Mouse (Mus musculus) liver, embryonic 15.5 days (tissue): ENCODE results near the gene Ppbp. TPM values are rescaled to one million over a fixed set of nuclear protein-coding genes. Genes with fewer than 3 reads are reported as not detected.
A peak's percentile ranks its signal among the peaks of the same experiment; 100 is the strongest.

Experiments used
- ATAC-seq: fragments of 200-750 bp; cut with Nextera tagmentation; 2 replicates; pipeline ENCODE4 v1.8.0; 2017; ENCODE audit warnings: moderate number of reproducible peaks, mild to moderate bottlenecking, moderate library complexity; ENCODE audit not compliant: insufficient read depth
- H3K27ac ChIP-seq: fragments of 300-500 bp; sonication (generic); replicated peaks from 2 replicates; pipeline ENCODE4 v1.5.1; 2015; ENCODE audit warnings: mild to moderate bottlenecking, inconsistent platforms
- H3K27me3 ChIP-seq: fragments of 300-500 bp; sonication (generic); 2 replicates; pipeline ENCODE4 v1.6.1; 2015; ENCODE audit warnings: mild to moderate bottlenecking, inconsistent platforms
- H3K36me3 ChIP-seq: fragments of 300-500 bp; sonication (generic); replicated peaks from 2 replicates; pipeline ENCODE4 v1.6.1; 2015; ENCODE audit warnings: moderate library complexity, mild to moderate bottlenecking, inconsistent platforms
- H3K4me1 ChIP-seq: fragments of 300-500 bp; sonication (generic); replicated peaks from 2 replicates; pipeline ENCODE4 v1.6.1; 2015; ENCODE audit warnings: inconsistent platforms
- H3K4me2 ChIP-seq: fragments of 300-500 bp; sonication (generic); 2 replicates; pipeline ENCODE4 v1.6.1; 2015; ENCODE audit warnings: moderate library complexity, mild to moderate bottlenecking, inconsistent platforms
- H3K4me3 ChIP-seq: fragments of 300-500 bp; sonication (generic); replicated peaks from 2 replicates; pipeline ENCODE4 v1.5.1; 2015; ENCODE audit warnings: mild to moderate bottlenecking, inconsistent platforms
- H3K9ac ChIP-seq: fragments of 300-500 bp; sonication (generic); 2 replicates; pipeline ENCODE4 v1.6.1; 2015; ENCODE audit warnings: moderate library complexity, mild to moderate bottlenecking, inconsistent platforms
- H3K9me3 ChIP-seq: fragments of 300-500 bp; sonication (generic); replicated peaks from 2 replicates; pipeline ENCODE4 v1.6.1; 2016; ENCODE audit warnings: inconsistent platforms
- WGBS: fragments of 180-500 bp; shearing (Covaris S2); methylation state at CpG from one replicate; pipeline ENCODE4 v1.1.7; 2015; ENCODE audit warnings: mixed read lengths; ENCODE audit not compliant: insufficient replicate concordance; 5-methylcytosine and 5-hydroxymethylcytosine counted together
- polyA plus RNA-seq: library from polyadenylated mRNA; unstranded; fragments of >200 nt; fragmentation: Nextera tagmentation; extraction: Ambion mirVana; gene quantifications from 2 replicates; pipeline ENCODE4 v1.2.1, GENCODE M21; 2015

The Ppbp gene
- 141 and 147 TPM in 2 replicates for polyA plus RNA-seq

DNA sequence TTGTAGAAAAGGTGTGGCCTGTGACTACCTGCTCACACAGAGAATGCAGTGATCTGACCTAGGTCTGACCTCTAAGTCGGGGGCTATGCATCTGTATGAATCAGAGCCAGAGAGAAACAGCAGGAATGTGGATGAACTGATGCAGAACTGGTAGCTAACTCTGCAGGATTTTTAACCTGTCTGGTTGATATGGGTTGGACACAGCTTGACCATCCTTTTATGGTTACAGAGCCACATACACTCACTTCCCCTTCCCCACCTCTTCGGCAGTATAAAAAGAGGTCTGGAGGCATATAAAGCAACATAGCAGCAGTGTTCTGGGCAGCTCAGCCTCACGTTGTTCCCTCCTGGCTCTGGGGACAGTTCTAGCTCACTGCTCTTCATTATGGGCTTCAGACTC is at the start of gene Ppbp:
Gene Ppbp, plus strand, starts transcription at position 301 of the 400 bp plus-strand sequence.
- H3K4me1 ChIP-seq: 0 out of 2 replicates have a peak, but pooled peaks cover 3% of the 10 kb centered on the region

GRCm38 (mm10) chr5:90722656-90723055 is 45.7 kb upstream of the Ppbp start:
- no peaks in the 10 kb centered on the region for H3K27me3 ChIP-seq
- ATAC-seq: no peak
- H3K9ac ChIP-seq: no peak overlapping the region
- no peak overlapping the region for H3K4me2 ChIP-seq
- no peaks in the 10 kb centered on the region for H3K9me3 ChIP-seq
- WGBS: 62% methylated on average over 3 of the region's 3 CpGs
- no peaks in the 10 kb centered on the region for H3K4me1 ChIP-seq
- no peak overlapping the region for H3K4me3 ChIP-seq
- H3K27ac ChIP-seq: no peak overlapping the region
- no peaks in the 10 kb centered on the region for H3K36me3 ChIP-seq

More for the DNA sequence above, at the start of gene Ppbp:
- no peaks in the 10 kb centered on the region for H3K36me3 ChIP-seq
- no peaks in the 10 kb centered on the region for H3K9me3 ChIP-seq
- WGBS: 38% methylated on average over 3 of the region's 3 CpGs
- ATAC-seq: no peak
- no peak within 1 kb of the TSS for H3K4me3 ChIP-seq
- H3K27ac ChIP-seq: no peak within 1 kb of the TSS
- H3K9ac ChIP-seq: no peak within 1 kb of the TSS
- H3K27me3 ChIP-seq: no peaks in the 10 kb centered on the region
- H3K4me2 ChIP-seq: no peak within 1 kb of the TSS

GRCm38 (mm10) chr5:90728254-90728653 is 40.1 kb upstream of the Ppbp start:
- H3K9ac ChIP-seq: no peak overlapping the region
- no peak overlapping the region for H3K4me3 ChIP-seq
- H3K4me2 ChIP-seq: no peak overlapping the region
- no peaks in the 10 kb centered on the region for H3K4me1 ChIP-seq
- H3K27ac ChIP-seq: no peak overlapping the region
- WGBS: 68% methylated on average over 3 of the region's 3 CpGs
- H3K27me3 ChIP-seq: no peaks in the 10 kb centered on the region
- H3K36me3 ChIP-seq: no peaks in the 10 kb centered on the region
- ATAC-seq: no peak
- no peaks in the 10 kb centered on the region for H3K9me3 ChIP-seq

- no peaks in the 10 kb centered on the region for H3K9me3 ChIP-seq
- no peak overlapping the region for H3K9ac ChIP-seq
- 51% methylated on average over 4 of the region's 4 CpGs for WGBS
- no peak for ATAC-seq
- H3K4me2 ChIP-seq: no peak overlapping the region
- H3K4me1 ChIP-seq: no peaks in the 10 kb centered on the region
- no peak overlapping the region for H3K4me3 ChIP-seq
- no peak overlapping the region for H3K27ac ChIP-seq
- no peaks in the 10 kb centered on the region for H3K27me3 ChIP-seq
- H3K36me3 ChIP-seq: no peaks in the 10 kb centered on the region
Observed at GRCm38 (mm10) chr5:90731480-90731879, 36.8 kb upstream of the Ppbp start.

- Histone ChIP-seq H3K4me3 (no peak overlapping the region), H3K27ac (no peak overlapping the region), H3K9me3 (no peaks in the 10 kb centered on the region), H3K9ac (no peak overlapping the region), H3K4me1 (no peaks in the 10 kb centered on the region), H3K36me3 (no peaks in the 10 kb centered on the region), H3K4me2 (no peak overlapping the region), H3K27me3 (no peaks in the 10 kb centered on the region)
- WGBS: 15% methylated on average over 4 of the region's 4 CpGs
- ATAC-seq: peak; percentile 40; the same call in 1 of the 2 replicates
Observed at GRCm38 (mm10) chr5:90742029-90742428, 26.3 kb upstream of the Ppbp start.

GRCm38 (mm10) chr5:90753934-90754333 is 14.4 kb upstream of the Ppbp start:
- peaks cover 7% of the 10 kb centered on the region for H3K27me3 ChIP-seq
- no peak overlapping the region for H3K4me2 ChIP-seq
- no peaks in the 10 kb centered on the region for H3K36me3 ChIP-seq
- WGBS: 75% methylated on average over 1 of the region's 1 CpGs
- no peaks in the 10 kb centered on the region; the same call in 1 of the 2 replicates for H3K4me1 ChIP-seq
- no peak for ATAC-seq
- no peak overlapping the region for H3K27ac ChIP-seq
- H3K9me3 ChIP-seq: no peaks in the 10 kb centered on the region
- H3K4me3 ChIP-seq: no peak overlapping the region
- H3K9ac ChIP-seq: no peak overlapping the region

DNA sequence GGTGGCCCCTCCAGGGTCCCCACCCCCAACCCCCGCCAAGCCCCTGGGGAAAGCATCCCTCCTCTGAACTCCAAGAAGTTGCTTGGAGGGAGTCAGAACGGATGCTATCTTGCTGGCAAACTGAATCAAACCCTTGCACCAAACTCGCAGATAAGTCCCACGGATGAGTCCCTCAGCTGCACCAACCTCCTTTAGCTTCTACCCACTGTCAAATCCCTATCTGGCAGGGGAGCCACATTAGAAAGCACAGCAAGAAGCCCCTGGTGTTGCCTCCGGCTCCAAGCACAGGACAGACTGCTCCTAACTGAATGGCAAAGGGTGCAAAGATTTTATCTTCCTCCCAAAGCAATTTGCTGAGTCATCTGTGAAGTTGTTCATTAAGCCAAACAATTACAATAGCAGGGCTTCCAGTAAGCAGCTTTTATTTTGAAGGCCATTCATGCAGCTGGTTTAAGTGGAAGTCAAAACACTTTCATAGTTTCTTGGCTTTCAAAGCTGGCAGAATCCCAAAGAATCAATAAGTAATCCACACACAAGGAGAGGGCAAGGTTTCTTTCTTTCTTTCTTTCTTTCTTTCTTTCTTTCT is 10.2 kb upstream of the Ppbp start:
- H3K27ac ChIP-seq: no peak overlapping the region
- H3K36me3 ChIP-seq: no peaks in the 10 kb centered on the region
- no peaks in the 10 kb centered on the region for H3K9me3 ChIP-seq
- no peak overlapping the region for H3K9ac ChIP-seq
- peaks cover 17% of the 10 kb centered on the region for H3K27me3 ChIP-seq
- no peaks in the 10 kb centered on the region; the same call in 1 of the 2 replicates for H3K4me1 ChIP-seq
- no peak overlapping the region for H3K4me3 ChIP-seq
- no peak for ATAC-seq
- 28% methylated on average over 5 of the region's 5 CpGs for WGBS
- H3K4me2 ChIP-seq: no peak overlapping the region

DNA sequence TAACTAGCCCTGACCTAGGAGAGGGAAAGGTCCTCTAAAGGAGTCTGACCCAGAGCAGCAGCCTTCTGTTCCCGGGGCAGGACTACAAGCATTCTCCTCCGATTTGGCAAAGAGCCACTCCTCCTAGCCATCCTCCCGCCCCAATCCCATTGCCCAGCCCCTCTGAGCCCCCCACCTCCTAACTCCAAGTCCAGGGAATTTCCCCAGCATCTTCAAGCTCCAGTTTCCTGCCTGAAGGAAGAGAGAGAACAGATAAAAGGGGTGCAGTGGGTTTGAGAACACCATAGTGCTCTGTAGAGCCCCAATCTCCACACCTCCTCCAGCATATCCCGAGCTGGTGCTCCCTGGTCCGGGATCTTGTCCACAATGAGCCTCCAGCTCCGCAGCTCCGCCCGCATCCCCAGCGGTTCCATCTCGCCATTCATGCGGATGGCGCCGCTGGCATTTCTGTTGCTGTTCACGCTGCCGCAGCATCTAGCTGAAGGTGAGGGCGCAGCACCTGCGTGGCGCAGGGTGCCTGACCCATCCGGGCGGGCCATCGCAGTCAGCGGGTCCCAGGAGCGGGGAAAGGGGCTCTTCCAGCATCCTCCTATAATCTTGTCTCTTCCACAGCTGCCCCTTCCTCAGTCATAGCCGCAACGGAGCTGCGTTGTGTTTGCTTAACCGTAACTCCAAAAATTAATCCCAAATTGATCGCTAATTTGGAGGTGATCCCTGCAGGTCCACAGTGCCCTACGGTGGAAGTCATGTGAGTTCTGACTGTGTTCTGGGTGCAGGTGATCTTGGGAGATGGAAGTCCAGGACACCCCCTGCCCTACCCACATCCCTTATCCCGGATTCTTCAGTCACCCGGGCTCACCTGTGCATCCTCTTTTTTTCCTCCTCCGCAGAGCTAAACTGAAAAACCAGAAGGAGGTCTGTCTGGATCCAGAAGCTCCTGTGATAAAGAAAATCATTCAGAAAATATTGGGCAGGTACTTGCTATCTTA is 8.9 kb upstream of the Ppbp start, which contains the start of gene Cxcl5:
Gene Cxcl5, plus strand, starts transcription at position 284 of the 989 bp plus-strand sequence.
- peak within 1 kb of the TSS; percentile 29; the same call in 1 of the 2 replicates for H3K4me2 ChIP-seq
- H3K27me3 ChIP-seq: peaks cover 17% of the 10 kb centered on the region
- H3K27ac ChIP-seq: no peak within 1 kb of the TSS
- H3K9me3 ChIP-seq: no peaks in the 10 kb centered on the region
- WGBS: 7% methylated on average over 32 of the region's 32 CpGs
- no peak for ATAC-seq
- 0 out of 2 replicates have a peak within 1 kb of the TSS, but pooled peaks have one; percentile 7 for H3K4me3 ChIP-seq
- H3K9ac ChIP-seq: no peak within 1 kb of the TSS
- H3K4me1 ChIP-seq: no peaks in the 10 kb centered on the region; the same call in 1 of the 2 replicates
- H3K36me3 ChIP-seq: no peaks in the 10 kb centered on the region

DNA sequence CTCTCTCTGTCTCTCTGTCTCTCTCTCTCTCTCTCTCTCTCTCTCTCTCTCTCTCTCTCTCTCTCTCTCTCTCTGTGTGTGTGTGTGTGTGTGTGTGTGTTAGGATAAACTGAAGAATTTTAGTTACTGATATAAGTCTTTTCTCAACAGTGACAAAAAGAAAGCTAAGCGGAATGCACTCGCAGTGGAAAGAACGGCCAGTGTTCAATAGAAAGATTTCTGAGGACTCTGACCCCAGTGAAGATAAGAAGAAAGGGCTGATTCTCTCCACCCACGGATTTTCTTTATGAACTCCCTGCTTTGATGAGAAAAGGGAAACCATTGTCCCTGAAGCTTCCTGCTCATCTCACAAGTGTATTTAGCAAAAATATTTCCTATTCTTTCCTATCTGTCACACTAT is 8.0 kb upstream of the Ppbp start:
- H3K36me3 ChIP-seq: no peaks in the 10 kb centered on the region
- H3K4me1 ChIP-seq: no peaks in the 10 kb centered on the region; the same call in 1 of the 2 replicates
- no peak for ATAC-seq
- H3K27me3 ChIP-seq: peaks cover 17% of the 10 kb centered on the region
- 44% methylated on average over 4 of the region's 4 CpGs for WGBS
- no peak overlapping the region for H3K27ac ChIP-seq
- H3K4me2 ChIP-seq: no peak overlapping the region
- H3K4me3 ChIP-seq: no peak overlapping the region
- H3K9me3 ChIP-seq: no peaks in the 10 kb centered on the region
- H3K9ac ChIP-seq: no peak overlapping the region

GRCm38 (mm10) chr5:90760844-90761243 is 7.5 kb upstream of the Ppbp start:
- no peaks in the 10 kb centered on the region for H3K36me3 ChIP-seq
- WGBS: 59% methylated on average over 2 of the region's 2 CpGs
- H3K9me3 ChIP-seq: no peaks in the 10 kb centered on the region
- no peak overlapping the region for H3K4me3 ChIP-seq
- no peak overlapping the region for H3K9ac ChIP-seq
- H3K4me1 ChIP-seq: no peaks in the 10 kb centered on the region; the same call in 1 of the 2 replicates
- peaks cover 17% of the 10 kb centered on the region for H3K27me3 ChIP-seq
- H3K4me2 ChIP-seq: no peak overlapping the region
- no peak for ATAC-seq
- no peak overlapping the region for H3K27ac ChIP-seq

GRCm38 (mm10) chr5:90761834-90762233 is 6.5 kb upstream of the Ppbp start:
- no peak overlapping the region for H3K27ac ChIP-seq
- WGBS: 61% methylated on average over 3 of the region's 3 CpGs
- no peaks in the 10 kb centered on the region; the same call in 1 of the 2 replicates for H3K4me1 ChIP-seq
- no peaks in the 10 kb centered on the region for H3K36me3 ChIP-seq
- ATAC-seq: no peak
- H3K4me3 ChIP-seq: no peak overlapping the region
- H3K27me3 ChIP-seq: peaks cover 17% of the 10 kb centered on the region
- H3K4me2 ChIP-seq: no peak overlapping the region
- H3K9ac ChIP-seq: no peak overlapping the region
- no peaks in the 10 kb centered on the region for H3K9me3 ChIP-seq
